Mouse (Mus musculus): ENCODE results near the gene Sesn3. TPM values are rescaled to one million over a fixed set of nuclear protein-coding genes. Genes with fewer than 3 reads are reported as not detected.

Gene Sesn3
- polyA plus RNA-seq, 1 experiment from 2014 or later, result 21.0 TPM

DNA sequence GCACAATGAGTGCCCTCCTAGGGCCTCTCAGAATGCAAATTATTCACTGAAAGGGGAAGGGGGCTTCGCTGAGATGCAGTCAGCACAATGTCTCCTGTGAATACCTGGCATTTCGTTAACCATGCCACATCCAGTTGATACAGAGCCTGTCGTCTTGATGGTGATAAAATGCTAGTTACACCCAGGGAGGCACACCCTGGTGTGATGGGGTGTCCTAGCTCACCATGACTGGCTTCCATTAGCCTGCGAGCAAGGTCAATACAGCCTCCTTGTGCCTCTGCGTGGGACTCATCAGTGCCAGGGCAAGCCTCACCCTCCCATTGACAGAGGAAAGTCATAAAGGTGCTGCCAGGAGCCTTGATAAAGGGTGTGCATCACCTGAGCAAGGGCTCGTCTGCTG lies 80.0 kb downstream of the Sesn3 start:
- H3K4me2 ChIP-seq (ENCODE audit: low read length), result no peak overlapping the region
- WGBS, result 43% methylated on average over 6 of the region's 6 CpGs
- no peaks in the 10 kb centered on the region for H3K9me3 ChIP-seq (ENCODE audit: control insufficient read depth, low read length)
- no peak for ATAC-seq
- H3K27me3 ChIP-seq (replicated peaks; ENCODE audit: control insufficient read depth, insufficient read depth, low read length), result no peaks in the 10 kb centered on the region
- H3K36me3 ChIP-seq (ENCODE audit: control insufficient read depth, insufficient read depth, low read length), result peaks cover 11% of the 10 kb centered on the region
- no peak overlapping the region for H3K27ac ChIP-seq (ENCODE audit: low read depth, low read length)
- no peaks in the 10 kb centered on the region for H3K4me1 ChIP-seq (ENCODE audit: control insufficient read depth, insufficient read depth, low read depth, low read length)
- H3K9ac ChIP-seq (ENCODE audit: low read depth, low read length), result no peak overlapping the region
- no peak overlapping the region for H3K4me3 ChIP-seq (ENCODE audit: low read length)

DNA sequence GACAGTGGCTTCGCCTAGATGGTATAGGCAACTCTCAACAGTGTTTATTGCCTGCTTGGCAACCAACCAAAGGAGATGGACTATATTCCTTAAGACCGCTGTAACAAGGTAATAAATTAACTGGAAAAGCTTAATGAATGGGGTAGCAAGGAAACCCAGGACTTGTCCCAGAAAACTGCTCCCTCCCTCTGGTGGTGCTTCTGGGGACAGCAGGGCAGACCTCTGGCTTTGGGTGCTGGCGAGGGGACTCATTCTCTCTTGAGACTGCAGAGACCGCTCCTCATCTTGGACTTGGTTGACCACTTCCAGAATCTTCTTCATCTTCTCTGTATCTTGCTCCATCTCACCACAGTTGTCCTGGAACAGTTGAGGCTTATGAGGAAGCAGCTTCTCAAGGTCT lies 82.2 kb downstream of the Sesn3 start:
- no peak for ATAC-seq
- H3K4me2 ChIP-seq (ENCODE audit: low read length), result no peak overlapping the region
- H3K4me3 ChIP-seq (ENCODE audit: low read length), result no peak overlapping the region
- H3K4me1 ChIP-seq (ENCODE audit: control insufficient read depth, insufficient read depth, low read depth, low read length), result no peaks in the 10 kb centered on the region
- H3K27me3 ChIP-seq (replicated peaks; ENCODE audit: control insufficient read depth, insufficient read depth, low read length), result no peaks in the 10 kb centered on the region
- H3K27ac ChIP-seq (ENCODE audit: low read depth, low read length), result no peak overlapping the region
- 90% methylated on average over 4 of the region's 4 CpGs for WGBS
- H3K9me3 ChIP-seq (ENCODE audit: control insufficient read depth, low read length), result no peaks in the 10 kb centered on the region
- H3K36me3 ChIP-seq (ENCODE audit: control insufficient read depth, insufficient read depth, low read length), result peaks cover 11% of the 10 kb centered on the region
- H3K9ac ChIP-seq (ENCODE audit: low read depth, low read length), result no peak overlapping the region

DNA sequence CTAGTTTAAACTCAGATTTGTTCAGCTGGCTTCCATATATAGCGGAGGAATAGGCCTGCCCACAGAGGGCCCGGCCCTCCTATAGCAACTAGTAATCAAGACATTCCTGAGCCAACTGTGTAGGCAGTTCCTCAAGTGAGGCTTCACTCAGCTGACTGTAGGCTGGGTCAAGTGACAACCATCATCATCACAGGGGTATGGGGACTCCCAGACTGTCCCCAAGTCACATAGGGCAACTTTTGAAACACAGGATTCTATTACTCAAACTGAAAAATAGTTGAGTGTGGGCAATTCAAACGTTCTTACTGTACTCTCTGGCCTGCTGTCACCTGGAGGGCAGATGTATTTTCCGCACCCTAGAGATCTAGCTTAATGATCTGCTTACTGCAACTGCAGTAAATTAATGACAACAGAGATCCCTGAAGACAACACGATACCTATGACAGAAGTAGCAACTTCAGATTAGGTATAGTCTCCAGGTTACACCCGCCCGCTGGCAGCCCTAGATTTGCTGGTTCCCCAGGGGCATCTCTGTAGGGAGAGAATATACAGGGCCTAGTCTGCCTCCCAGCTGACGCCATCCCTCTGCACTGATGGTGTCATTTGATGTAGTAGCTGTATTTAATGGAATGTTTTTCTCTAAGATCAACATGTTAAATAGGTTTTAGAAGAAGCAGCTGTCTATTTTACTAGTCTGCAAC lies 87.4 kb downstream of the Sesn3 start:
- H3K9me3 ChIP-seq (ENCODE audit: control insufficient read depth, low read length), result no peaks in the 10 kb centered on the region
- no peak for ATAC-seq
- no peak overlapping the region for H3K9ac ChIP-seq (ENCODE audit: low read depth, low read length)
- H3K27ac ChIP-seq (ENCODE audit: low read depth, low read length), result no peak overlapping the region
- no peaks in the 10 kb centered on the region for H3K4me1 ChIP-seq (ENCODE audit: control insufficient read depth, insufficient read depth, low read depth, low read length)
- 87% methylated on average over 8 of the region's 8 CpGs for WGBS
- H3K36me3 ChIP-seq (ENCODE audit: control insufficient read depth, insufficient read depth, low read length), result peaks cover 3% of the 10 kb centered on the region
- no peaks in the 10 kb centered on the region for H3K27me3 ChIP-seq (replicated peaks; ENCODE audit: control insufficient read depth, insufficient read depth, low read length)
- no peak overlapping the region for H3K4me3 ChIP-seq (ENCODE audit: low read length)
- H3K4me2 ChIP-seq (ENCODE audit: low read length), result no peak overlapping the region

DNA sequence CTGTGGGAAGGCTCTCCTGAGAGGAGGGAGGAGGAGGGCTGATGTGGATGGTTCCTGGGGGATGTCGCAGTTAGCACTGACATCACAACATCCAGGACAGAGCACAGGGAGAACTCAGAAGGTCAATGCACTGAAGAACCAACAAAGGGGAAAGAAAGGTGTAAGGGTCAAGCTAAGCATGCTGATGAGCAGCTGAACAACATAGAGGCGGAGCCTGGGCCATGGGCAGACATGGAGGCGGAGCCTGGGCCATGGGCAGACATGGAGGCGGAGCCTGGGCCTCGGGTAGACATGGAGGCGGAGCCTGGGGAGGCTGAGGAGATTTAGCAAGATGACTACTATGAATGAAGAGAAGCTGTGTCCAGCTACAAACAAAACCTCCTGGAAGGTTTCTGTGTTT lies 88.7 kb downstream of the Sesn3 start:
- no peaks in the 10 kb centered on the region for H3K27me3 ChIP-seq (replicated peaks; ENCODE audit: control insufficient read depth, insufficient read depth, low read length)
- H3K4me2 ChIP-seq (ENCODE audit: low read length), result no peak overlapping the region
- WGBS, result 81% methylated on average over 6 of the region's 6 CpGs
- no peak overlapping the region for H3K9ac ChIP-seq (ENCODE audit: low read depth, low read length)
- H3K36me3 ChIP-seq (ENCODE audit: control insufficient read depth, insufficient read depth, low read length), result no peaks in the 10 kb centered on the region
- H3K4me1 ChIP-seq (ENCODE audit: control insufficient read depth, insufficient read depth, low read depth, low read length), result no peaks in the 10 kb centered on the region
- H3K27ac ChIP-seq (ENCODE audit: low read depth, low read length), result no peak overlapping the region
- ATAC-seq, result no peak
- H3K9me3 ChIP-seq (ENCODE audit: control insufficient read depth, low read length), result no peaks in the 10 kb centered on the region
- no peak overlapping the region for H3K4me3 ChIP-seq (ENCODE audit: low read length)

DNA sequence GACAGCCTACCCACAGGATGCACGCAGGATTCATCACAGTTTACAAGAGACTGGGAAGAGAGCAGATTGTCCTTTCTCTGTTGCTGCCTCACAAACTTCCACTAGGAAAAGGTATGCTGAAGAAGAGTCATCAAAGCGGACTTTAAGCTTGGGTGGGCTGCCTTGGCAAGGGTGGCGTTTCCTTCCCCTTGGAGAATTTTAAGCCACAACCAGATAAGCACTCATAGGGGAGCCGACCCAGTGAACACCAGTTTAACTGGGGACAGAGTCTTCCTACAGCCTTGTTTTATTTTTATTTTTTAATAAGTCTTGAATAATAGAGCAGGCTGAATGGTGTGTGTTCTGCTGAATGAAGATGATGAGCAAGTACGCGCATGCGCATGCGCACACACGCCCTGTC lies 89.9 kb downstream of the Sesn3 start:
- 95% methylated on average over 9 of the region's 9 CpGs for WGBS
- Histone ChIP-seq H3K4me3 (ENCODE audit: low read length) (no peak overlapping the region), H3K27ac (ENCODE audit: low read depth, low read length) (no peak overlapping the region), H3K9me3 (ENCODE audit: control insufficient read depth, low read length) (no peaks in the 10 kb centered on the region), H3K4me2 (ENCODE audit: low read length) (no peak overlapping the region), H3K36me3 (ENCODE audit: control insufficient read depth, insufficient read depth, low read length) (no peaks in the 10 kb centered on the region), H3K27me3 (replicated peaks; ENCODE audit: control insufficient read depth, insufficient read depth, low read length) (no peaks in the 10 kb centered on the region), H3K9ac (ENCODE audit: low read depth, low read length) (no peak overlapping the region), H3K4me1 (ENCODE audit: control insufficient read depth, insufficient read depth, low read depth, low read length) (no peaks in the 10 kb centered on the region)
- no peak for ATAC-seq

DNA sequence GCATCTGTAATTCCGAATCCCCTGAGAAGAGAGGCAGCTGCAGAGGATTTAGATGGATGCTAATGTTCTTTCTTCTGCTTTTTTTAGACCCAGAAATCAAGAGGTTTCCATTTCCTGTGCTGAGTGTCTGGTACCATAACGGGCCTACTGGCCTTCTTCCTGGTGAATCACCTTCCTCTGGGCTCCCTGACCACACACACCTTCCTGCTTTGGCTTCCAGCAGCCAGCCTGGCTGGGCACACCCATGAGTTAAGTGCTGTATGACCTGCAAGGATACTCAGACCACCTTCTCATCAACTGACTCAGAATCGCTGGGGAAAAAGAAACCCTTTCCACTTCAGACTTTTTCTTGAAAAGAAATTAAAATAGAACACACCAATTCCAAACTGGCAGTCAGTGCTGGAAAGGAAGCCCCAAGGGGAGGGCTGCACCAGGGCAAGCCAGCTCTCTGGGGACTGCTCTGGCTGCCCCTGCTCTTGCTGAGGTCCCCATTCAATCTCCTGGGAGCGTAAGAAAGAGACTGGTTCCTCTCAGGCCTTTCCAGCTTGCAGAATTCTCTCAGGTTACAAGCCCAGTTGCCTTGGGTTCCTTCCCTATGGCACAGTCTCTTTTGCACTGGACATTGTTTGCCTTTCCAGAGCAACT lies 90.7 kb downstream of the Sesn3 start:
- H3K4me2 ChIP-seq (ENCODE audit: low read length), result no peak overlapping the region
- no peaks in the 10 kb centered on the region for H3K4me1 ChIP-seq (ENCODE audit: control insufficient read depth, insufficient read depth, low read depth, low read length)
- H3K27ac ChIP-seq (ENCODE audit: low read depth, low read length), result no peak overlapping the region
- WGBS, result 74% methylated on average over 4 of the region's 4 CpGs
- H3K36me3 ChIP-seq (ENCODE audit: control insufficient read depth, insufficient read depth, low read length), result no peaks in the 10 kb centered on the region
- ATAC-seq, result no peak
- H3K9ac ChIP-seq (ENCODE audit: low read depth, low read length), result no peak overlapping the region
- no peaks in the 10 kb centered on the region for H3K9me3 ChIP-seq (ENCODE audit: control insufficient read depth, low read length)
- H3K27me3 ChIP-seq (replicated peaks; ENCODE audit: control insufficient read depth, insufficient read depth, low read length), result no peaks in the 10 kb centered on the region
- no peak overlapping the region for H3K4me3 ChIP-seq (ENCODE audit: low read length)

- Histone ChIP-seq H3K4me1 (ENCODE audit: control insufficient read depth, insufficient read depth, low read depth, low read length) (no peaks in the 10 kb centered on the region), H3K27me3 (replicated peaks; ENCODE audit: control insufficient read depth, insufficient read depth, low read length) (no peaks in the 10 kb centered on the region), H3K27ac (ENCODE audit: low read depth, low read length) (no peak overlapping the region), H3K9me3 (ENCODE audit: control insufficient read depth, low read length) (no peaks in the 10 kb centered on the region), H3K9ac (ENCODE audit: low read depth, low read length) (no peak overlapping the region), H3K4me3 (ENCODE audit: low read length) (no peak overlapping the region), H3K4me2 (ENCODE audit: low read length) (no peak overlapping the region), H3K36me3 (ENCODE audit: control insufficient read depth, insufficient read depth, low read length) (no peaks in the 10 kb centered on the region)
- WGBS, result 97% methylated on average over 4 of the region's 4 CpGs
- ATAC-seq, result no peak
These were observed 93.0 kb downstream of the Sesn3 start for GRCm38 (mm10) chr9:14367850-14368249.

DNA sequence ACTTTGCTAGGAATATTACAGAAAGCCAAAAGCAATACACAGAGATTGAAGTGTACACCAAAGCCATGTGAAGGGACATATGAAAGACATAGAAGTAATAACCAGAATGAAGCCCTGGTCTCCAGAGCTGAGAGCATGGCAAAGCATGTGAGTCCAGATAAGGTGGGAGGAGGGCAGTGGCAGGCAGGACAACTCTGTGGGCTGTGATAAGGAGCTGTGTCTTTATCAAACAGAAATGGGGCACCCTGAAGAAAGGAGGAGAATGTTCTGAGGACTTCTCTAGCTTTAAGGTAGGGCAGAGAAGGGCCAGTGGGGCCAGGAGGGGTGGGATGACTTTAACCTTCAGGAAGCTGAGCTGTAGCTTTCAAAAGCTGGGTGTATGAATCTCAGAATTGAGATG lies 94.4 kb downstream of the Sesn3 start:
- Histone ChIP-seq H3K9ac (ENCODE audit: low read depth, low read length) (no peak overlapping the region), H3K4me3 (ENCODE audit: low read length) (no peak overlapping the region), H3K27ac (ENCODE audit: low read depth, low read length) (no peak overlapping the region), H3K4me1 (ENCODE audit: control insufficient read depth, insufficient read depth, low read depth, low read length) (no peaks in the 10 kb centered on the region), H3K4me2 (ENCODE audit: low read length) (no peak overlapping the region), H3K36me3 (ENCODE audit: control insufficient read depth, insufficient read depth, low read length) (no peaks in the 10 kb centered on the region), H3K9me3 (ENCODE audit: control insufficient read depth, low read length) (no peaks in the 10 kb centered on the region), H3K27me3 (replicated peaks; ENCODE audit: control insufficient read depth, insufficient read depth, low read length) (no peaks in the 10 kb centered on the region)
- no peak for ATAC-seq

- Histone ChIP-seq H3K4me2 (ENCODE audit: low read length) (no peak overlapping the region), H3K27ac (ENCODE audit: low read depth, low read length) (no peak overlapping the region), H3K27me3 (replicated peaks; ENCODE audit: control insufficient read depth, insufficient read depth, low read length) (no peaks in the 10 kb centered on the region), H3K9ac (ENCODE audit: low read depth, low read length) (no peak overlapping the region), H3K9me3 (ENCODE audit: control insufficient read depth, low read length) (no peaks in the 10 kb centered on the region), H3K4me3 (ENCODE audit: low read length) (no peak overlapping the region), H3K36me3 (ENCODE audit: control insufficient read depth, insufficient read depth, low read length) (no peaks in the 10 kb centered on the region), H3K4me1 (ENCODE audit: control insufficient read depth, insufficient read depth, low read depth, low read length) (no peaks in the 10 kb centered on the region)
- ATAC-seq, result no peak
These were observed 97.6 kb downstream of the Sesn3 start for GRCm38 (mm10) chr9:14372440-14372839.
